ENCODE assay signal across 27 mouse cellular contexts in genomic region chr12:38374159-38374558, GRCm38 (mm10).
"Had no signal": no experiment of that assay in that cellular context is flagged by ENCODE, and none has a peak within 500 bp of the region (broad histone marks: within the 10 kb centered on the region; RNA-seq: fewer than 3 reads in every experiment).

No protein-coding gene starts in this region.

- H3K9ac ChIP-seq: embryonic facial prominence, embryonic 12.5 days; embryonic facial prominence, embryonic 13.5 days; embryonic facial prominence, embryonic 15.5 days; forebrain, embryonic 12.5 days; forebrain, embryonic 13.5 days; forebrain, embryonic 15.5 days; forebrain, postnatal 0 days had no signal

- ATAC-seq: forebrain, embryonic 13.5 days; forebrain, embryonic 14.5 days; forebrain, embryonic 15.5 days; forebrain, embryonic 16.5 days; forebrain, postnatal 0 days had no signal

- H3K36me3 ChIP-seq: embryonic facial prominence, embryonic 10.5 days; embryonic facial prominence, embryonic 12.5 days; embryonic facial prominence, embryonic 13.5 days; embryonic facial prominence, embryonic 15.5 days; forebrain, embryonic 10.5 days; forebrain, embryonic 12.5 days; forebrain, embryonic 15.5 days had no signal

- H3K4me1 ChIP-seq: embryonic facial prominence, embryonic 10.5 days; embryonic facial prominence, embryonic 12.5 days; embryonic facial prominence, embryonic 13.5 days; embryonic facial prominence, embryonic 15.5 days; forebrain, embryonic 10.5 days; forebrain, embryonic 12.5 days; forebrain, embryonic 15.5 days had no signal

- H3K4me2 ChIP-seq: embryonic facial prominence, embryonic 12.5 days; embryonic facial prominence, embryonic 13.5 days; embryonic facial prominence, embryonic 15.5 days; forebrain, embryonic 12.5 days; forebrain, embryonic 13.5 days; forebrain, embryonic 15.5 days had no signal

- H3K27ac ChIP-seq: embryonic facial prominence, embryonic 10.5 days; embryonic facial prominence, embryonic 12.5 days; embryonic facial prominence, embryonic 13.5 days; embryonic facial prominence, embryonic 15.5 days; forebrain, embryonic 10.5 days; forebrain, embryonic 12.5 days; forebrain, embryonic 13.5 days; forebrain, embryonic 15.5 days; gastrocnemius, adult 2 months; heart, adult 2 months had no signal

- H3K9me3 ChIP-seq: embryonic facial prominence, embryonic 10.5 days; embryonic facial prominence, embryonic 12.5 days; embryonic facial prominence, embryonic 13.5 days; embryonic facial prominence, embryonic 15.5 days; forebrain, embryonic 10.5 days; forebrain, embryonic 12.5 days; forebrain, embryonic 13.5 days; forebrain, embryonic 15.5 days had no signal

- H3K4me3 ChIP-seq: embryonic facial prominence, embryonic 10.5 days; embryonic facial prominence, embryonic 12.5 days; embryonic facial prominence, embryonic 13.5 days; embryonic facial prominence, embryonic 15.5 days; erythroblast, embryonic 14.5 days; forebrain, embryonic 10.5 days; forebrain, embryonic 12.5 days; forebrain, embryonic 13.5 days; forebrain, embryonic 15.5 days; gastrocnemius, adult 2 months; heart, adult 2 months had no signal

- H3K27me3 ChIP-seq: embryonic facial prominence, embryonic 12.5 days; embryonic facial prominence, embryonic 13.5 days; embryonic facial prominence, embryonic 15.5 days; forebrain, embryonic 12.5 days; forebrain, embryonic 13.5 days; forebrain, embryonic 15.5 days had no signal

- DNase-seq: cerebellum, adult 8-10 months; cerebellum, adult 9-10 months; cerebellum, adult 9-11 months; cerebellum, postnatal 14 days; cerebellum, postnatal 25 days; cerebellum, postnatal 36 days; embryo, embryonic 11 days; forebrain, postnatal 0 days; gastrocnemius, adult 2 months; gastrocnemius, postnatal 10 days; gastrocnemius, postnatal 14 days; gastrocnemius, postnatal 25 days; gastrocnemius, postnatal 36 days; heart, adult 11 months; heart, adult 18-20 months; heart, adult 2 months had no signal
